Mouse (Mus musculus) spleen, postnatal 10 days (tissue): ENCODE data around the gene Klhl10.

Experiments
- DNase-seq, 2 experiments: peaks; one replicate each; pipeline ENCODE4 v3.0.0; 2021 to 2022; ENCODE audit warnings: low spot score in 2 of 2

Gene Klhl10

GRCm38 (mm10) chr11:100441797-100442196 is at the start of gene Klhl10, which contains the start of gene Nt5c3b:
Gene Klhl10, plus strand, starts transcription at chr11:100441917.
Gene Nt5c3b, minus strand, starts transcription at chr11:100441808.
- no peak for DNase-seq

GRCm38 (mm10) chr11:100392958-100393357 is 48.8 kb upstream of the Klhl10 start:
- no peak for DNase-seq

- no peak for DNase-seq
These were observed 48.0 kb upstream of the Klhl10 start for GRCm38 (mm10) chr11:100393733-100394132.

GRCm38 (mm10) chr11:100394353-100395074 is 47.2 kb upstream of the Klhl10 start:
- DNase-seq, result no peak

- no peak for DNase-seq
These were observed 46.5 kb upstream of the Klhl10 start for GRCm38 (mm10) chr11:100395200-100395599.

- no peak for DNase-seq
These were observed 45.7 kb upstream of the Klhl10 start for GRCm38 (mm10) chr11:100395861-100396631.

GRCm38 (mm10) chr11:100396886-100397599 is 44.7 kb upstream of the Klhl10 start:
- DNase-seq, result peak; percentile 15 to 57

GRCm38 (mm10) chr11:100397600-100398389 is 43.9 kb upstream of the Klhl10 start, which contains the start of gene Jup:
Gene Jup, minus strand, starts transcription at chr11:100397763.
- peak; percentile 79 to 96 for DNase-seq

- DNase-seq, result no peak
These were observed 43.2 kb upstream of the Klhl10 start for GRCm38 (mm10) chr11:100398517-100398916.

GRCm38 (mm10) chr11:100399320-100399719 is 42.4 kb upstream of the Klhl10 start:
- DNase-seq, result peak in 1 of 2 experiments; percentile 47

GRCm38 (mm10) chr11:100399727-100400538 is 41.8 kb upstream of the Klhl10 start:
- DNase-seq, result no peak

GRCm38 (mm10) chr11:100400842-100401241 is 40.9 kb upstream of the Klhl10 start:
- no peak for DNase-seq

- no peak for DNase-seq
These were observed 39.5 kb upstream of the Klhl10 start for GRCm38 (mm10) chr11:100402240-100402639.

- DNase-seq, result no peak
These were observed 39.0 kb upstream of the Klhl10 start for GRCm38 (mm10) chr11:100402682-100403081.

GRCm38 (mm10) chr11:100403445-100404134 is 38.1 kb upstream of the Klhl10 start:
- DNase-seq, result no peak

- DNase-seq, result no peak
These were observed 37.2 kb upstream of the Klhl10 start for GRCm38 (mm10) chr11:100404456-100405074.

- no peak for DNase-seq
These were observed 35.4 kb upstream of the Klhl10 start for GRCm38 (mm10) chr11:100406273-100406672.

- DNase-seq, result no peak
These were observed 34.6 kb upstream of the Klhl10 start for GRCm38 (mm10) chr11:100406995-100407705.
